Mouse (Mus musculus) heart, adult 18-20 months (tissue): ENCODE measurements at regions not wholly inside any gene's neighbourhood (a gene's known extent, or its start where the extent isn't known, plus 50 kb on each side); places are given as distances from the start of the nearest gene placed in this dataset.

Experiments used
- DNase-seq, 2 experiments: peaks; one replicate each; pipeline ENCODE4 v3.0.0; 2021 to 2022; ENCODE audit warnings: mixed read lengths in 1 of 2

GRCm38 (mm10) chr5:12222622-12223021 is 160.6 kb upstream of the Sema3d start:
- no peak for DNase-seq

GRCm38 (mm10) chr5:12233377-12234096 is 149.6 kb upstream of the Sema3d start:
- no peak for DNase-seq

GRCm38 (mm10) chr5:12243179-12243805 is 139.9 kb upstream of the Sema3d start:
- no peak for DNase-seq

GRCm38 (mm10) chr5:12293685-12294084 is 89.5 kb upstream of the Sema3d start:
- DNase-seq = peak in 1 of 2 experiments; percentile 15

- DNase-seq = no peak
Observed at GRCm38 (mm10) chr5:12297331-12297730, 85.9 kb upstream of the Sema3d start.

GRCm38 (mm10) chr5:12301833-12302808 is 81.1 kb upstream of the Sema3d start:
- DNase-seq = no peak

GRCm38 (mm10) chr5:12309408-12309807 is 73.8 kb upstream of the Sema3d start:
- no peak for DNase-seq

GRCm38 (mm10) chr5:12332648-12333305 is 50.4 kb upstream of the Sema3d start:
- no peak for DNase-seq
